Mouse (Mus musculus) G1E (cell line): ENCODE data around the gene Aadac. TPM values are rescaled to one million over a fixed set of nuclear protein-coding genes. Genes with fewer than 3 reads are reported as not detected.

ENCODE experiments used
- ATAC-seq: 2 replicates; pipeline ENCODE4 v1.8.0; 2016; ENCODE audit warnings: mild to moderate bottlenecking; ENCODE audit not compliant: insufficient number of reproducible peaks, poor library complexity, low FRiP score, severe bottlenecking; ENCODE audit errors: extremely low read depth
- DNase-seq: peaks from one replicate; pipeline ENCODE4 v3.0.0; 2012; ENCODE audit warnings: low spot score
- H3K27me3 ChIP-seq: 2 replicates; pipeline ENCODE4 v1.6.1; 2012; ENCODE audit warnings: mild to moderate bottlenecking, low read length, inconsistent platforms; ENCODE audit not compliant: insufficient read depth
- H3K36me3 ChIP-seq: replicated peaks from 2 replicates; pipeline ENCODE3; 2012; ENCODE audit warnings: mild to moderate bottlenecking, inconsistent platforms
- H3K4me1 ChIP-seq: 2 replicates; pipeline ENCODE4 v1.6.1; 2012; ENCODE audit warnings: low read depth, low read length, inconsistent platforms, mixed read lengths; ENCODE audit not compliant: insufficient read depth
- H3K4me3 ChIP-seq: 2 replicates; pipeline ENCODE4 v1.5.1; 2012; ENCODE audit warnings: low read depth, mild to moderate bottlenecking, inconsistent platforms, low read length, moderate library complexity, mixed read lengths
- H3K9me3 ChIP-seq: replicated peaks from 2 replicates; pipeline ENCODE4 v1.6.1; 2012; ENCODE audit warnings: inconsistent platforms
- CTCF ChIP-seq: IDR thresholded peaks from 2 replicates; pipeline ENCODE4 v1.5.1; 2012; ENCODE audit warnings: low read depth, low read length, inconsistent platforms, mixed read lengths
- GATA1 ChIP-seq: IDR thresholded peaks from 2 replicates; pipeline ENCODE4 v1.6.1; 2012; ENCODE audit warnings: borderline replicate concordance, low read length, inconsistent platforms, mixed read lengths
- GATA2 ChIP-seq: IDR thresholded peaks from 2 replicates; pipeline ENCODE4 v1.6.1; 2012; ENCODE audit warnings: low read depth, low read length, inconsistent platforms, borderline replicate concordance
- POLR2AphosphoS5 ChIP-seq: IDR thresholded peaks from 2 replicates; pipeline ENCODE4 v1.6.1; 2012; ENCODE audit warnings: low read depth, low read length, inconsistent platforms; ENCODE audit not compliant: insufficient replicate concordance
- TAL1 ChIP-seq: conservative IDR thresholded peaks from 2 replicates; pipeline ENCODE4 v1.6.1; 2012; ENCODE audit warnings: low read depth, low read length, inconsistent platforms, mixed read lengths
- polyA plus RNA-seq: library from polyadenylated mRNA; stranded (reverse); fragments of >175 nt; gene quantifications from 2 replicates; pipeline ENCODE4 v1.2.3, GENCODE M21; 2012
- total RNA-seq, 2 experiments: library from RNA; stranded (forward) in 1 of 2; stranded (reverse) in 1 of 2; fragments of 200-1000 nt in 1 of 2; fragments of >200 nt in 1 of 2; fragmentation: Nextera tagmentation in 1 of 2; gene quantifications; 2 replicates each; pipeline ENCODE4 v1.2.3; 2014 to 2017

Aadac gene
- total RNA-seq (2014; fragmentation: Nextera tagmentation) (not detected in 2 replicates), total RNA-seq (2017) (not detected in 2 replicates), polyA plus RNA-seq (not detected in 2 replicates)

DNA sequence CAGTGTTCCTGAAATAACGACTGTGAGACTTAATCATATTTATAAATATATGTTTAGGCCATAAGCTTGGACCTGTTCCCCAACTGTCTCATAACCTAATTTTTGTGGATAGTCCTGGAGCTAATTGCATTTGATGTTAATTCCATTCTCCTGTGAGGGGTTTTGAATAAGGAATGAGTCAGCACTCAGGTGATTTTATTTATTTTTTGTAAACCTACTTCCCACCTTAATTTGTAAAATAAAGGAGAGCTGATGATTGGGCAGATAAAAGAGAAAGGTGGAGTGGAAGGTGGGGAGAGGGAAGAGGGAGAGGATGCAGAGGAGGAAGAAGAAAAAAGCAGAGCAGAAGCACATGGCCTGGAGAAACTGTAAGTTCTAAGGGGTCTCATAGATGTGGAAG, at the start of gene Aadac:
Gene Aadac (plus strand): TSS at position 301 of the 400 bp plus-strand sequence.
- no peaks in the 10 kb centered on the region for H3K9me3 ChIP-seq
- no peaks in the 10 kb centered on the region for H3K4me1 ChIP-seq
- H3K27me3 ChIP-seq = no peaks in the 10 kb centered on the region; the same call in 1 of the 2 replicates
- no peak within 1 kb of the TSS for H3K4me3 ChIP-seq
- ATAC-seq (no peak), DNase-seq (no peak)
- TF ChIP-seq GATA2 = no peak
- TF ChIP-seq TAL1 = no peak
- no peak for TF ChIP-seq GATA1
- no peak for TF ChIP-seq CTCF
- no peak for TF ChIP-seq POLR2AphosphoS5
- H3K36me3 ChIP-seq = no peaks in the 10 kb centered on the region

DNA sequence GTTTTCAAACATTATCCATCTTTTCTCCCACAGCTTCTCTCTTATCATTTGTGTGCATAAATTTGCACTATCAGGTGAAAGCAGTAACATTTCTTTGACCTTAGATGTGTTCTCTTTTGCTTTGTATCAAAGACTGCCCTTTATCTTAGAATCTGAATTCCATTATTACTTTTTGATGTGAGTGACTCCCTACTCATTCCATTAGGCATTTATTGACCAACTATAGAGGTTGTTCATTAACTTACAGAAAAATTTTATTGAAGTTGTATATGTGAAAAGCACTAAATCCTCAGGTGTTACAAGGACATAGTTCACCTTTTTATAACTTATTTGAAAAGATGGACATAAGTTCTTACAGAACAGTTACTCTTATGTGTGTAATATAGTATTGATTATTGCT, 21.9 kb upstream of the Aadac start:
- no peak for DNase-seq
- ATAC-seq = no peak
- TF ChIP-seq CTCF (no peak), POLR2AphosphoS5 (no peak), TAL1 (no peak), GATA1 (no peak), GATA2 (no peak)

GRCm38 (mm10) chr3:60006443-60006842, 19.1 kb upstream of the Aadac start, which contains the start of gene Aadacl2:
Aadacl2 (plus strand) TSS chr3:60006743.
- ATAC-seq = no peak
- H3K9me3 ChIP-seq = no peaks in the 10 kb centered on the region
- H3K36me3 ChIP-seq = no peaks in the 10 kb centered on the region
- no peak for DNase-seq
- TF ChIP-seq TAL1 = no peak
- TF ChIP-seq CTCF = no peak
- TF ChIP-seq GATA1 = no peak
- no peak for TF ChIP-seq POLR2AphosphoS5
- TF ChIP-seq GATA2 = no peak
- no peaks in the 10 kb centered on the region for H3K4me1 ChIP-seq
- no peak within 1 kb of the TSS for H3K4me3 ChIP-seq
- no peaks in the 10 kb centered on the region for H3K27me3 ChIP-seq

More for the DNA sequence above, 21.9 kb upstream of the Aadac start:
- Histone ChIP-seq H3K4me3 (no peak overlapping the region), H3K9me3 (no peaks in the 10 kb centered on the region), H3K36me3 (no peaks in the 10 kb centered on the region), H3K4me1 (no peaks in the 10 kb centered on the region), H3K27me3 (no peaks in the 10 kb centered on the region)

- Histone ChIP-seq H3K36me3 (no peaks in the 10 kb centered on the region), H3K9me3 (no peaks in the 10 kb centered on the region), H3K4me3 (no peak overlapping the region), H3K4me1 (no peaks in the 10 kb centered on the region), H3K27me3 (no peaks in the 10 kb centered on the region)
- ATAC-seq (no peak), DNase-seq (no peak)
- TF ChIP-seq TAL1 (no peak), GATA1 (no peak), CTCF (no peak), POLR2AphosphoS5 (no peak), GATA2 (no peak)
Observed at GRCm38 (mm10) chr3:60031511-60031910, 6.0 kb downstream of the Aadac start.

- H3K36me3 ChIP-seq = no peaks in the 10 kb centered on the region
- H3K27me3 ChIP-seq = no peaks in the 10 kb centered on the region
- TF ChIP-seq GATA1 = no peak
- no peak for TF ChIP-seq CTCF
- TF ChIP-seq POLR2AphosphoS5 = no peak
- TF ChIP-seq TAL1 = no peak
- TF ChIP-seq GATA2 = no peak
- H3K9me3 ChIP-seq = peaks cover 2% of the 10 kb centered on the region; the same call in 1 of the 2 replicates
- no peaks in the 10 kb centered on the region for H3K4me1 ChIP-seq
- DNase-seq (no peak), ATAC-seq (no peak)
- no peak overlapping the region for H3K4me3 ChIP-seq
Observed at GRCm38 (mm10) chr3:60046221-60046913, 20.9 kb downstream of the Aadac start.

- ATAC-seq = no peak
- Histone ChIP-seq H3K36me3 (no peaks in the 10 kb centered on the region), H3K27me3 (no peaks in the 10 kb centered on the region), H3K4me1 (no peaks in the 10 kb centered on the region), H3K4me3 (no peak overlapping the region), H3K9me3 (no peaks in the 10 kb centered on the region)
- DNase-seq = no peak
- TF ChIP-seq POLR2AphosphoS5 (no peak), GATA2 (no peak)
Observed at GRCm38 (mm10) chr3:60053231-60053927, 27.9 kb downstream of the Aadac start.
